Mouse (Mus musculus) gastrocnemius, postnatal 25 days (tissue): ENCODE results near the gene Btbd19. TPM values are rescaled to one million over a fixed set of nuclear protein-coding genes. Genes with fewer than 3 reads are reported as not detected.

Source experiments
- microRNA-seq, 2 experiments: library from miRNA; unstranded; fragments of <30 nt; microRNA quantifications; one replicate each; pipeline ENCODE4 v1.2.0; 2021; ENCODE audit warnings: borderline replicate concordance in 2 of 2
- total RNA-seq, 2 experiments: library from RNA; stranded (reverse); gene quantifications; 1 replicate in 1 of 2; 2 replicates in 1 of 2; pipeline ENCODE4 v1.2.3; 2021

The Btbd19 gene
- total RNA-seq, 2 experiments from 2014 or later = 2.0 to 3.0 TPM

Small RNAs within 50 kb of the gene (microRNA-seq; reads per million reads assigned to microRNA genes)
- 0 reads per million in 2 experiments for gene Gm22398

Other genes starting within 250 kb of the Btbd19 start
- under 1 TPM; 0.11 to 0.13 TPM for gene Zswim5, start 248.3 kb downstream of the Btbd19 start, total RNA-seq
- gene Urod, start 131.3 kb downstream of the Btbd19 start, total RNA-seq = 10 to 100 TPM; 59.0 to 59.9 TPM
- gene Hectd3, start 130.4 kb downstream of the Btbd19 start, total RNA-seq = 10 to 100 TPM; 13.1 to 14.7 TPM
- 10 to 100 TPM; 17.6 to 18.4 TPM for gene Eif2b3, start 106.3 kb downstream of the Btbd19 start, total RNA-seq
- 1 to 10 TPM; 1.5 to 1.8 TPM for gene Ptch2, start 29.6 kb downstream of the Btbd19 start, total RNA-seq
- not detected for gene Tctex1d4, start 1.1 kb upstream of the Btbd19 start, total RNA-seq
- gene Plk3, start 8.2 kb upstream of the Btbd19 start, total RNA-seq = under 1 TPM; 0.51 to 0.62 TPM
- 100 to 1,000 TPM; 527 to 576 TPM for gene Rps8, start 30.5 kb upstream of the Btbd19 start, total RNA-seq
- gene Kif2c, start 56.9 kb upstream of the Btbd19 start, total RNA-seq = under 1 TPM; 0.36 to 0.40 TPM
- 1 to 10 TPM; 3.4 to 6.6 TPM for gene Tmem53, start 126.2 kb upstream of the Btbd19 start, total RNA-seq
- gene Armh1, start 126.4 kb upstream of the Btbd19 start, total RNA-seq = not detected